Mouse (Mus musculus) monocyte, adult 2 months (primary cell): ENCODE data around the gene Elavl4.

Experiments used
- DNase-seq, 2 experiments: peaks; one replicate each; pipeline ENCODE4 v3.0.0; 2022; ENCODE audit warnings: low spot score in 2 of 2, low read depth in 1 of 2

The Elavl4 gene

DNA sequence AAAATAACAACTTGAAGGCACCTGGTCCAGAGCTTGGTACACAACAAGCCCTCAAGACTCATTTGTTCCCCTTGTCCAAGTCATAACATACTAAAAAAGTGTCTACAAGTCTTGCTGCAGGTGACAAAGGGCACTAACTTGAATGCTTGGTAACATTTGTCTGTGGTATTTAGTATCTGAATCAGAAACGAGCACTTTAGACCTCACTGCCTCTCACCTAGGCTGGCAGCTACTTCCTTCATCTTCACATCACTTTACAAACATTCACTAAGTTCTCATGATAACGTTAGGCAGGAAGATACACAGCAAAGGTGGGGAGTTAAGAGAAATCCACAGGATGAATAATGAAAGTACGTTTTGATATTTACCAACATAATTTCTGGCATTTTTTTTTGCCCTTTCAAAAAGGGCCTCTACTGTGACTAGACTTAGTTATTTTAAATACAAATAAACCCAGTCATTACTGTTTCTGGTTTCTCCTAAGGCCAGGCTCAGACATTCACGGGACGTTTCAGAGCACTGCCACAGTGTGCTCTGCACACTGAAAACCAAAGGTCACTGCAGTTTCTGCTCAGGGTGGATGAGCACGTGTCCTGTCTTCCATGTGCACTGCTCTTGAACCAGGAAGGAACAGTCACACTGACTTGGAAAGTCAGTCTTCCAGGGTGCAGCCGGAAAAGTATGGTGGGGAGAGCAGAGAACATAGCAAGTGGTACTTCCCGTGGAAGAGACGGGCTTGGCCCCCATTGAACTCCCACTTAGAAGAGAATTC is 84.7 kb downstream of the Elavl4 start:
- DNase-seq, result no peak

DNA sequence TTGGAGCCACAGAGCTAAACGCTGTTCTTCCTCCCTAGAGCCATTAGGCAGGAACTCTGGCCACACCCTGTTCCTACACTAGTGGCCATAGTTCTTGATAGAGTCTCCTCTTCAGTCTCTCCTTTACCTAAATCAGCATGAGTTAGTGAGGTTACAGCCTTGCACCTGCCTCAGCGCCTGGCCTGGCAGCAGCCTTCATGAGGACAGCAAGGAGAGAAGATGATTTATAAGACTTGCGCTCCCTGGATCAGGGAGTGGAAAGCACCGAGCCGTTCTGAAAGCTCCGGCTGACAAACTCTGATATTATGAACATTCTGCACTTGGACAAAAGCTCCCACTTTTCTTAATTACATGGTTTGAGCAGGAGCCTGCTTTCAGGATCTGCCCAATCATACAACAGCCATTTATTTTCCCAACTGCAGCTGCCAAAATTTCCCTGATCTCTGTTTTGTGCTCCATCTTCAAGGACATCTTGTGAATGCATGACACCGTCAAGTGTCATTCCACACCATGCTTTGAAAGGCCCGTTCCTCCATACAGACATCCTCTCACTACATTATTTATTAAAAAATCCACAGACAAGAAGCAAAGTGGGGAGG is 87.3 kb downstream of the Elavl4 start:
- DNase-seq, result no peak

DNA sequence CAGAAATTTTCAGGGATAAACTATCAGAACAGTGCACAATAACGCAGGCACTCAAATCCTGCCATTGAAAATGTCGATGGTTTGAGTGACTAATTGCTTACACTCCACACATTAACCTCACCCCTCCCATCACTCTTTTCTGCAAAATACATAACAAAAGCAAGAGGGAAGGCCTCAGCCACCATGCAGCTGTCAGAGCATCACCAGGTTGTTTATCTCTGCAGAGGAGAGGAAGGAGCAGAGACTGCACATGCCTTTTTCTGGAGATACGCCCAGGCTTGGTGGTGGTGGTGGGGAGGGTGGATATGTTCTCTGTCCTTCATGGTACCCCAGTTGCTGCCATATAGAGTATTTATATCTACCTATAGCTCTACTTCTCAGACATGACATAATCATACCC is 94.3 kb downstream of the Elavl4 start:
- no peak for DNase-seq

DNA sequence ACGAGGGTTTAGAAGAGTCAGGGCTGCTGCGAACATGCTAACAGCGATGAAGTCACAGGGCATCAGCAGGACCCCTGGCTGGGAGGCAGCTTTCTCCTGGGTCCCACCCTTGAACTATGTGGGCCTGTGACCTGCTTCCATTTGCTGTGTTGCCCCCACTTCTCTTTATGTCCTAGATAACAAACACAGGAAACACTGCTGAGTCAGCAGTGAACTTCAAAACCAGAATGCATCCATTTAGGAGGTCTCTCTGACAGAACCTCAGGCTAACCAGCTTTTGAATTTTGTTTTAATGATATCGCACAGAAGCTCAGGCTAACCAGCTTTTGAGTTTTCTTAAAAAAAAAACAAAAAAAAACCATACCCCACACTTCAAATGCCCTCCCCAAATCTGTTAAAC is 96.1 kb downstream of the Elavl4 start:
- no peak for DNase-seq

DNA sequence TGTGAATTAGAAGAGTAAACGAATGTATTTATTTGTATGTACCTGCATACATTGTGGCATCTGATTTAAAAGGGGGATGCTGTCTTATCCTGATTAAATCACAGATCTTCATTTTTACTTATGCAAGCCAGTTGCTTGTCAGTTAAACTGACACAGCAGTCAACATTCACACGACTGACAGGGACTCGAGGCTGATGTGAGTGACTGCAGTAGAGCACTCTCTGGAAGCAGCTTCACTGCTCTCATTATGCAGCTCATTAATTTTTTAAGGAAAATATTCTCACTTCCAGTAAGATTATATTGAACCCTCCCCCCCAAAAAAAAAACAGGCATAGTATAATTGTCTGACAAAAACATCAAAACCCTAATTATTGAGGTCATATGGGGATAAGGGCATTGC is 101.7 kb downstream of the Elavl4 start:
- DNase-seq, result no peak

DNA sequence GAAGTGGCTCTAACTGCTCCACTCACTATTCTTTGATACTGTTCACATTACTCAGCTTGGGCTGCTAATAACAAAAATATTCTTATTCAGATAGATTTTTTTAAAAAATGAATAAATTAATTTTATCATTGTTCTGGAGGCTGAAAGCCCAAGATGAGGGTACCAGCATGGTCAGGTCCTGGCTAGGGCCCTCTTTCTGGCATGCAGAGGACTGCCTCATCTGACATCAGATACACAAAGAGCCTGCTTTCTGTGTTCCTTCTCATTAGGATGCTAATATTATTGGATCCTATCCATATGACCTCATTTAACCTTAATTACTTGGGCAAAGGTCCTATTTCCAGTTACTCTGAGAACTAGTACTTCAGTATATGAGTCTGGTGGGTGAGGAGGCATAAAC is 108.8 kb downstream of the Elavl4 start:
- DNase-seq, result no peak

DNA sequence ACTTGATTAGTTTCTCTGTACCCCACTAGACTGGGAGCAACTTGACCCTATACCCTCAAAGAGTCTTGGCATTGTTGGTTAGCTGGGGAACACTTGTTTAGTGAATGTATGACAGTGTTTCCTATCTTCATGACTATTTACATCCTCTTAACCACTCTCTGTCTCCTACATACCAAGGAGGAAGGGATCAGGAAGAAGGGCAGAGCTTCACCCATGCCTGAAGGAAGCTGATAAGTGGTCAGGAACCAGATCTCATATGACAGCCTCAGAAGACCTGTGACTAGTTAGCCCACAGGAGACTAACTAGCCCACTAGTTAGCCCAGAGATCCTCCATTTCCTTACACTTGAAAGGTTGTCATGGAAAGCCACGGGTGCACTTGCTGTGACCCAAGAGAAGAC is 117.2 kb downstream of the Elavl4 start:
- no peak for DNase-seq

DNA sequence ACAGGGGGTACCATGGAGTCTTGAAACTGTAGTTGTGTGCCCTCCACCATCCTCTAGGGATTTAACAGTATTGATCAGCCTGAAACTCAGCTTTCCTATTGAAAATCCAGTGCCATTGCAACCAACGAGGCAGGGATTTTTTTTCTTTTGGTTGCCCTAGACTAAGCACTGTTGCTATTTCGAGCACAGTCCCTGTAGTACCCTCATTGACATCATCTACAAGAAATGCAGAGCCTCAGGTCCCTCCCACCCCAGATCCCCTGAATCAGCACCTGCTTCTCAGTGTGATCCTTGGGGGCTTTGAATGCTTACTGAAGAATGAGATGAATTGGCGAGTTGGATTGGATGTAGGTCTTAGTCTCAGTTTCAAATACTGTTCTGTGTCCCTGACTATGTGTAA is 119.4 kb downstream of the Elavl4 start:
- no peak for DNase-seq

DNA sequence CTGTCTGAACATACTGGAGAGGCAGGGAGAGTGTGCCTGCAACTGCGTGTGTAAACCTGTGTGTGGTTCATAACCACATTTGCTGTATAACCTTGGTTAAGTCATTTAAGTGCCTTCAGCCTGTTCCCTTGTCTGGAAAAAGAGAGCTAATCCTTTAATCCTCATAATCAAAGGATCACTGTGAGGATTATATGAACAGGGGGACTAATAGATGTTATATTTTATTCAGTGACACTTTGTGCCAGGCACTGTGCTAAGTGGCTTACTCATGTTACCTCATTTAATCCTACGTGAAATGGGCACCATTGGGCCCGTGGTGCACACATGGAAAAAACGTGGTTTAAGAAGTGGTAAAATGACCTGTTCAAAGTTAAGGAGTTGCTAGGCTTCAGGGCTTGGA is 119.9 kb downstream of the Elavl4 start:
- no peak for DNase-seq

DNA sequence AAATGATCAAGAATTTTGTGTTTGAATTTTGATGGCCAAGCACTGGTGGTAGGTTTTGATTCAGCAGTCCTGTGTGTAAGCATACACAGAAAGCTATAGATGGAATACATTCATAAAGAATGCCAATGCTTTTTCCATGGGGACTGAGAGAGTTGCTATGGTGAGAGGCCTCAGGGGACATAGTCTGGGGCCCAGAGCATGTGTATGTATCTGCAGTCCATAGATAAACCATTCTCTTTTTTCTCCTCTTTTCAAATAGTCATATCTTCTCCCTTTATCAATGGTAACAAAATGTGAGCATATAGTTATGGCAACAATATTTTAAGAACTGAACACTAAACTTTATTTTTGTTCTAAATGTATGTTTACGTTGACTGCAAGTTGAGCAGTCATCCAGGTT is 122.1 kb downstream of the Elavl4 start:
- no peak for DNase-seq

DNA sequence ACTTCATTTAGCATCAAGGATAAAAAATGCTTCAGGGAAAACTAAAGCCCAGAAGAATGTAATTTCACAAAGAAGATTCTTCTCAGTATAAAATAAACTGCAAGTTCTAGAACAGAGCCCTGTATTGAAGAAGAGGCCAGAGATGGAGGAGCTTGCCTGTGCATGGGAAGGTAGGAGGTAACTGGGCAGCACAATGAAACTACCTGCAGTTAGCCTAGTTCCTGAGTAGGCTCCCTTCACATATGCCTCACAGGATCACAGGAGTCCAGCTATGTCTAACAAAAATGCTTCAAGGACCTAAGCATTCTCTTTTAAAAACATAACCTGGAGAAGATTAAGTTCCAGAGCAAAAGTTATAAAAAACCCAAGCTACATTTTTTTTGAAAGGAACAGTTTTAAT is 122.5 kb downstream of the Elavl4 start:
- no peak for DNase-seq

DNA sequence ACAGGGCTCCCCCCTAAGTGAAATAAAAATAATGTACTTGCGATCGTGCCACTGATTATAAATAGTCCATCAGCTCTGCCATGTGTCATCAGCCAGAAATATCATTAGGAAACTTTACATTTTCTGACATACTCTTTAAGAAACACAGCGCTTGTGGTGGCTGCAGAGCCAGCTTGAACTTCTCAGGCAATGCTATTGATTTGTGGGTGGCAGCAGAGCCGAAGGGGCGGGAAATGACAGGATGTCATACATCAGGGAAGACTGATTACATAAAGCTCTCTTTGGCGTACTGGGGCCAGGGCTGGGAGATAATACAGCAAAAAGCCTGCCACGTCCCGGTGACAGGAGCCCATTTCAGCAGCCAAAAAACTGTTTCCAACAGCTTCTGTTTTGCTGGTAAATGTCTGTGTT is 124.1 kb downstream of the Elavl4 start:
- DNase-seq, result no peak

DNA sequence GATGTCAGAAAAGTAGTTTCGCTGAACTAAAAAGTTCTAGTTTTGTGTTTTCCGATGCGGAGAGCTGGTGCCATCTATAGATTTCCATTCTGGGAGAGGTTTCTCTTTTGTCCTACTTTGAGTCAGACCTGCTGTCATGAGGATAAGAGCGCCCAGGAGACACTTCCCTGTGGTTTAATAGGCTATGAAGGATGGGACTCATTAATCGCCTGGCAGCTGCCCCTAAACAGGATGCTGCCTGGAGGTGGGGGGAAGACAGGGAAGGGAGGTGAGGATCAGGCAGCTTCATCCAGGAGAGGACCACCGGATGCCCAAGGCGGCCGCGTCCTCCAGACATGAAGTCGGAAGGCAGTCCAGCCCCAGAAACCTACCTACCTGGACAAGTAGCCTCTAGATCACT is 126.2 kb downstream of the Elavl4 start:
- no peak for DNase-seq

DNA sequence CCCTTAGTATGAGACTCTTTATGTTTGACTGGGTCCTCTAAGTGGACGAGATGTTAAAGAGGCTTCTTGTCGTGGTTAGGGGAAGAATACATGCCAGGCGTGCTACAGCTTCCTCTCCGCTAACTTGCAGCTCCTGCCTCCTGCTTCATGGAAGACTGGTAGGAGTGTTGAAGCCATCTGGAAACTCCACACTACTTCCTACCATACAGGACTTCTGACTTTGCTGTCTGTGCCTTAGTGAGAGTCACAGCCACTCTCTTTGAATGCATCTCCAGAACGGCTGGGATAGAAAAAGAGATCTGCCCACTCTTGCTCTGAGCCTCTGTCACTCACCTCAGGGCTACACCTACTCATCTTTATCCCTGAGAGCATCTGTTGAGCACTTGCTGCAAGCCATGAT is 132.9 kb downstream of the Elavl4 start:
- no peak for DNase-seq

DNA sequence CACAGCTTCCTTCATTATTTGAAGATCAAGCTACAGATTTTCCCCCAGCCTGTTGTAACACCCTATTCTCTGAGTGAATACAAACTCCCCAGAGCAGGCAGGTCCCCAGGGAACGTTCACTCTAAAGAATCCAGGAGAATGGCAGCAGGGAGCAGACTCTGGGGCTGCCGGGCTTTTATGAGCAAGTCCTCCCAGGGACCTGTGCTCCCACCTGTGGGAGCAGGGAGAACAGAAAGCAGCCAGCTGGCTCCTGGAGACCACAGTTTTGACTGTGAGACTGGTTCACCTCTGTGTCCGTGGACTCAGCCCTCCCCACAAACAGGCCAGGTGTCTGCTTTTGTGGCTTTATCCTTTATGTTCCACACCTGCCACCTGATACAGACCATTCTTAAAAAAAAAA is 134.2 kb downstream of the Elavl4 start:
- DNase-seq, result no peak

DNA sequence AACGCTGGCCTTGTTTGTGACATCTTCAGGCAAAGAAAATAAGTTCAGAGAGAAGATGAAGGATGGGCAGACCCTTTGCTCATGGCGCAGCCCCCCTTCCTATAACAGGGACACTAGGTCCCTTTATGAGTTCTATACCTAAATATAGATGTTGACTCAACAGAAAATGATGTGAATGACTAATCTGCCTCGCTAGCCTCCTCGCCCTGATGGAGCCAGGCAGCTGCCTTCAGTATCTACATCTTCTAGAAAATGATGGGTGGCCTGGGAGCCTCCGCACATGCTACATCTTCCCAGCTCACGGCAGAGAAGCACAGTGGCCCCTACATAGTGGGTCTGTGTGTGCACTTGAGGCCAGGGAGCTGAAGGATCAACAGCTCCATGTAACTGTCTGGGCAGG is 137.2 kb downstream of the Elavl4 start:
- DNase-seq, result no peak

DNA sequence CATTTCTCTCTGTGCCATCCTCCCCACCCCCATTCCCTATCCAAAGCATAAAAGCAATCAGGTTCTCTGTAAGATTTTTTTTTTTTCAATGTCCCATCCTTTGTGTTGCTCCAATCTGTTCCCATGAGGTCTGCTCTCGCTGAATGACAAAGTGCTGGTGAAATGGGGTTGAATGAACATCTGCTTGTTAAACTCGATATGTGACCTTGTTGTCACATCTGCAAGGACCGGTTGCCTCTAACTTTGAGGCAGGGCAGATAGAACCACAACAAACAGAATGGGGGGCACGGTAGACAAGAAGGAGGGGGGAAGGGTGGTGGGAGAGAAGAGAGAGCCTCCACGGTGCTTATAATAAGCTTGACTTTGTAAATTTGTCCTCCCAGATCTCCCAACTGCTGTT is 138.0 kb downstream of the Elavl4 start:
- no peak for DNase-seq

DNA sequence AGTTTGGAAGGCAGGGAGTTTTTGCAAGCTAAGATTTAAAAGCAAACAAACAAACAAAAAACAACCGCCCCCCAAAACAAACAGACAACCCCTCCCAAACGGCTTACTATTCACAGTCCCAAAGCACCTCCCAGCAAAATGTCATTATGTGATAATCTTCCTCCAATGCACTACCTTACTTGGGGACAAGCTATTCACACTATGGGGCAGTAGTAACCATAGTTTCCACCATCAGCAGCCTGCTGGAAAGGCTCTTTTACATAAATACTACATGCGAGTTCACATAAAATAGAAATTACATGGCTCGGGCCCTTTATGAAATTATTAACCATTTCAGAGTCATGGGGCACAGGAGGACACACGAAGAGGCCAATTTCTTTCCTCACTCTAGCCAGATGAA is 141.5 kb downstream of the Elavl4 start:
- DNase-seq, result no peak

DNA sequence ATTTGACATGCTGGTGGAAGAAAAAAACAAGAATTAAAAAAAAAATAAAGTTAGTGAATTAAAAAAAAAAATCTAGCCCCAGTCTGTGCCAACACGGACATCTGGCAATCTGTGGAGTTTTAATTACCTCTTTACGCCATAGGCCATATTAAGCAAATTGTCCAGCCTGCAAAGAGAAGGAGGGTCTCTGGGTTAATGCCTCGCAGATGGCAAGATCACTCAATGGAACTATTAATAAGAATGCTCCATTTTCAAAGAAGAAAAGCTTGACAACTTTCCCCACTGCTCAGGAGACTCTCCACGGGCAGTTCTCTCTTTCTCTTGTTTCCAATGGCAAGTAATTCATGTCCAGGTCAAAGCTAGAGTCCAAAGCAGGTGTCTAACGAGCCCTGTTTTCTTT is 142.1 kb downstream of the Elavl4 start:
- no peak for DNase-seq

DNA sequence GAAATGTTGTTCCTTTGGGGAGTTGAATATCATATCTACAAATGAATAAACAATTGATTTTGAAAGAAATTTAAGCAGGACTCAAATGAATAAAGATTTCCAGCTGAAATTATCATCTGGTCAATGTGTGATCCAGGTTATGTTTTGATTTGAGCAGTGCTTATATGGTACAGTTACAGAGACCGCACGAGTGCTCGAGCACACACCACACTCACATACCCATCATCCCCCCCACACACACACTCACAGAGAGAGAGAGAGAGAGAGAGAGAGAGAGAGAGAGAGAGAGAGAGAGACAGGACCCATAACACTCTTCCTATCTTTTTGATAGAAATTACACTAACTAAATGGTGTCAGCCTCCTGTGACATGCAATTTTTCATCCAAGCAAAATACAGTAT is 150.0 kb downstream of the Elavl4 start:
- no peak for DNase-seq

DNA sequence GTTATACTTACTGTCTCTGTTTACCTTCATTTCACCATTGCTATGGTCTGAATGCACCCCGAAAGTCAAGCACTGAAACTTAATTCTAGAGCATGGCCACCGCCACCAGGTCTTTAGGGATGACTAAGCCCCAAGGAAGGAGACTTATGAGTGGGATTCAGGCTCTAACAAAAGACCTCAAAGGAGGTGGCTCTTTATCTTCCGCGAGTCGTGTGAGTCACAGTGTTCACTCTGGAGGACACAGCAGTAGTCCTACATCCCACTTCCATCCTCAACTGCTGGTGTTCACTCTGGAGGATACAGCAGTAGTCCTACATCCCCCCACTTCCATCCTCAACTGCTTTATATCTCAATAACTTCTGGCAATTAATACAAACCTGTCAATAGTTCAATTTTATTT is 151.8 kb downstream of the Elavl4 start:
- DNase-seq, result no peak

DNA sequence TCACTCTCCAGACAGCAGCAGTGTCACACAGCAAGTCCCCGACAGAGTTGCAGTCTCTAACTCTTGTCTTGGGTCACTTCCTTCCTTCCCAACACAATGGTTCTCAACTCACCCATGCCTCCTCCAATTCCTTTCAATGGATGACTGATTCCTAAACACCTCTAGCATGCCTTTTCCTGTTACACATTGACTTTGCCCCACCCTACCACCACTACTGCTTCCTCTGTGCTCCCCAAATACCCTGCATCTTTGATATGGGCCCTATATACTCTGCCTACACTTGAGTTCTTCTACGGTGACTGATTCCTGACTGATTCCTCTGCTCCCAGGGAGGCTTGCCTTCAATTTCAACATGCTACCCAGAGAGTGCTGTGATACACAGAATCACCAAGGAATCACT is 153.1 kb downstream of the Elavl4 start:
- no peak for DNase-seq

DNA sequence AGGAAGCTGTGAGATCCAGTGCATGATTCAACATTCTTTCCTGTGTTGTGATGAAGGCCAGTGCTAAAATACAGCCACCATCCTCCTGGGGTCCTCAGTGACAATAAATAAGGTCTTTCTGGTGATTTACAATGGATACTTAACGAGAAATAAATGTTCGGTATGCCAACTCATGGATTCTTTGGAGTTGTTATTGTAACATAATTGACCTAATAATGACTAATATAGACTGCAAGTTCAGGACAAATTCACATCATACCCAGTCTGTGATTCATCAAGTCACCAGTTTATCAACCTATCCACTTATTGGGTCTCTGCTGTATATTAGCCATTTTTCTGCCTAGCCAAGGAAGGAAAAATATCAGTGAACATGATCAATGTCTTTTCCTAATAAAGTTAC is 174.4 kb downstream of the Elavl4 start:
- no peak for DNase-seq
